Mouse (Mus musculus) ovary, postnatal 36 days (tissue): ENCODE results near the gene Zfp458.
"Not testable (repeated sequence)": the region's sequence is repeated elsewhere in the genome, so short reads cannot be mapped to it uniquely, and the experiment has no call there.

Experiments
- DNase-seq: peaks from one replicate; pipeline ENCODE4 v3.0.0; 2022; ENCODE audit warnings: low spot score, mixed read lengths

Gene Zfp458

DNA sequence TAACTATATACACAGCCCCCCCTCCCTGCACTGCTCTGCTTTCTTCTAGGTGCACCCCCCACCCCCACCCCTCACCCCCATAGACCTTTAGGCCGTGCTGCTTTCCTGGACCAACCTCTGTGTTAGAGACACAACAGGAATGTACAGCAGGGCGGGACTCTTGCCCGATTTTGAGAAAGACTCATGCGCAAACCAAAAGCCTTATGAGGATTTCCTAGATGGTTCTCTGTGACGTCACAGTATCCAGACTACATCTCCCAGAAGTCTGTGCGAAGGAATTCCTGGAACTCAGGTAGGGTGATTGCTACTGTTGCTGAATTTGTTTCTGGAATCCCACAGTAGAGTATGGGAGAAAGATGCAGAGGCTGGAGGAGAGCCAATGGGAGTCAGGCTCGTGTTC, at the start of gene Zfp458:
Zfp458 (minus strand) TSS at position 153 of the 400 bp plus-strand sequence.
- DNase-seq: no peak

DNA sequence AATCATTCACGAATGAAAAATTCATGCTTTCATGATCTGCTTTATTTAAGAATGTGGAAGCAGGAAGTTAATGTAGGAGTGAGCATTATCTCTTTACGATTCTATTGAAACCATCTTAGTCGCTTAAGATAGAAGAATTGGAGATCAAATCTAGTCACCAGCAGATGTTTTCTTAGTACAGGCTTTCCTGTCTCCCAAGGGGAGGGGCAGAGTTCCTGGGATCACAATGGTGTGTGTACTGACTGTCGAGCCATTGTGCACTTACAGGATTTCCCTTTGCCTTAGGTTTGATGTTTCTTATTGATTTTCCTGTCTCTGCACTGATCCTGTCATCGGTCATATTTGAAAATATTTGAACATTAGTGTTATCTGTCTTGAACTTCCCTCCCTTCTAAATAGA, 28.5 kb upstream of the Zfp458 start:
- DNase-seq: no peak

- DNase-seq: peak; percentile 71
These were observed 27.8 kb upstream of the Zfp458 start, which contains the start of gene Zfp457 for GRCm38 (mm10) chr13:67305822-67306672. TSS of gene Zfp457 (minus strand) at chr13:67306485.

DNA sequence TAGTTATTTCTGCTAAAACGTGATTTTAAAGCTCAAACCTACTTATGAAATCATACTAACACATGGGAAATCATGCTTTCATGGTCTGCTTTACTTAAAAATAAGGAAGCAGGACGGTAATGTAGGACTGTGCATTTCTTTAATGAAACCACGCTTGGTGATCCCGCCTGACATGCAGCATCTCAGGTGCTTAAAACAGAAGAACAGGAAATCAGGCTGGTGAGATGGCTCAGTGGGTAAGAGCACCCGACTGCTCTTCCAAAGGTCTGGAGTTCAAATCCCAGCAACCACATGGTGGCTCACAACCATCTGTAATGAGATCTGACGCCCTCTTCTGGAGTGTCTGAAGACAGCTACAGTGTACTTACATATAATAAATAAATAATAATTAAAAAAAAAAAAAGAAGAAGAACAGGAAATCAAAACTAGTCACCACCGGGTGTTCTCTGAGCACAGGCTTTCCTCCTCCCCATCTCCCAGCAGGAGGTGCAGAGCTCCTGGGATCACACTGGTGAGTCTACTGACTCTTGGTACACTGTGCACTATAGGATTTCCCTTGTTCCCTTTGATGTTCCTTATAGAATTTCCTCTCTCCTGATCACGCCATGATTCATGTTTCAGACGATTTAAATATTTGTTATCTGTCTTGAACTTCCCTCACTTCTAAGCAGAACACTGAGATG, 8.7 kb downstream of the Zfp458 start:
- DNase-seq: not testable (repeated sequence)

- DNase-seq: peak; percentile 35
These were observed 9.5 kb downstream of the Zfp458 start for GRCm38 (mm10) chr13:67268568-67269369.

DNA sequence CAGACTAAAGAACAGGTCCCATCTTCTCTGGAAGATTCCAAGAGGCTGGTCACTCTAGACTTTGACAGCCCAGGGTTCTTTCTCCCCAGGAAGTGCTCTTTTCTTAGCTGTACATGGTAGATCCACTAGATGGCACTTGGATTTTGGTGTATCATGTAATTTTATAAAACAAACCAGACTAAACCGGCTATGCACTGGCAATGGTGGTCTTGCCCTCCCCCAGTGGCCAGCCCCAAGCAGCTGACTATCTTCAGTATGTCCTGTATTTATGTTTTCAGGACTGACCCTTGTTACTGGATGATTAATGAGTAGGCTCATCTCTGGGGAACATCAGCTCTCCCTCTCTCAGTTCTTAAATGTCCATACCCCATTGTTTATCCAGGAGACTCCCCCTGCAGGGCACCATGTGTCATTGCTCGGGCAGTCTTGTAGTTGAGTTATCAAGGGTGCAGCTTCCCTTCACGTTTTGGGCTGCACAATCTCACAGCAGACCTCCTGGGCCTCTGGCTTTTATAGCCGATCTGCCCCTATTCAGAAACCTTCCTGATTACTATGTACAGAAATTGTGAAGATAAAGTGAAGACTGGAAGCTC, 64.2 kb downstream of the Zfp458 start:
- no peak for DNase-seq
